Mouse (Mus musculus) neural tube, embryonic 11.5 days (tissue): ENCODE measurements around the gene Pcyox1. TPM values are rescaled to one million over a fixed set of nuclear protein-coding genes. Genes with fewer than 3 reads are reported as not detected.
A peak's percentile ranks its signal among the peaks of the same experiment; 100 is the strongest.

Source experiments
- ATAC-seq: fragments of 200-750 bp; cut with Nextera tagmentation; 2 replicates; pipeline ENCODE4 v1.8.0; 2017; ENCODE audit warnings: moderate number of reproducible peaks, mild to moderate bottlenecking, moderate TSS enrichment, moderate library complexity; ENCODE audit not compliant: insufficient read depth, low FRiP score, low TSS enrichment
- DNase-seq: peaks from one replicate; pipeline ENCODE4 v3.0.0-alpha.2; 2015; ENCODE audit warnings: low spot score
- H3K27ac ChIP-seq: fragments of 300-500 bp; sonication (generic); 2 replicates; pipeline ENCODE4 v1.5.1; 2014; ENCODE audit warnings: low read depth, mild to moderate bottlenecking, low read length
- H3K27me3 ChIP-seq: fragments of 300-500 bp; sonication (generic); 2 replicates; pipeline ENCODE4 v1.6.1; 2014; ENCODE audit warnings: mild to moderate bottlenecking, low read length, mixed read lengths; ENCODE audit not compliant: control insufficient read depth, insufficient read depth
- H3K36me3 ChIP-seq: fragments of 300-500 bp; sonication (generic); 2 replicates; pipeline ENCODE4 v1.6.1; 2014; ENCODE audit warnings: mild to moderate bottlenecking, low read length, moderate library complexity, mixed read lengths; ENCODE audit not compliant: control insufficient read depth, insufficient read depth
- H3K4me1 ChIP-seq: fragments of 300-500 bp; sonication (generic); 2 replicates; pipeline ENCODE4 v1.6.1; 2014; ENCODE audit warnings: low read length, mixed read lengths; ENCODE audit not compliant: control insufficient read depth, insufficient read depth
- H3K4me2 ChIP-seq: fragments of 300-500 bp; sonication (generic); 2 replicates; pipeline ENCODE4 v1.6.1; 2014; ENCODE audit warnings: low read depth, mild to moderate bottlenecking, moderate library complexity
- H3K4me3 ChIP-seq: fragments of 300-500 bp; sonication (generic); 2 replicates; pipeline ENCODE4 v1.5.1; 2014; ENCODE audit warnings: low read depth, low read length
- H3K9ac ChIP-seq: fragments of 300-500 bp; sonication (generic); 2 replicates; pipeline ENCODE4 v1.6.1; 2014; ENCODE audit warnings: mild to moderate bottlenecking, low read length
- H3K9me3 ChIP-seq: fragments of 300-500 bp; sonication (generic); 2 replicates; pipeline ENCODE4 v1.6.1; 2016; ENCODE audit warnings: low read length; ENCODE audit not compliant: control insufficient read depth
- WGBS: fragments of 180-500 bp; shearing (Covaris S2); extraction: QIAGEN DNeasy Blood & Tissue Kit; methylation state at CpG from one replicate; pipeline ENCODE4 v1.1.7; 2014; 5-methylcytosine and 5-hydroxymethylcytosine counted together
- polyA plus RNA-seq: library from polyadenylated mRNA; unstranded; fragments of >200 nt; fragmentation: Nextera tagmentation; extraction: Ambion mirVana; gene quantifications from 2 replicates; pipeline ENCODE4 v1.2.1, GENCODE M21; 2014

The Pcyox1 gene
- polyA plus RNA-seq, 1 experiment from 2014 or later: 105 TPM

DNA sequence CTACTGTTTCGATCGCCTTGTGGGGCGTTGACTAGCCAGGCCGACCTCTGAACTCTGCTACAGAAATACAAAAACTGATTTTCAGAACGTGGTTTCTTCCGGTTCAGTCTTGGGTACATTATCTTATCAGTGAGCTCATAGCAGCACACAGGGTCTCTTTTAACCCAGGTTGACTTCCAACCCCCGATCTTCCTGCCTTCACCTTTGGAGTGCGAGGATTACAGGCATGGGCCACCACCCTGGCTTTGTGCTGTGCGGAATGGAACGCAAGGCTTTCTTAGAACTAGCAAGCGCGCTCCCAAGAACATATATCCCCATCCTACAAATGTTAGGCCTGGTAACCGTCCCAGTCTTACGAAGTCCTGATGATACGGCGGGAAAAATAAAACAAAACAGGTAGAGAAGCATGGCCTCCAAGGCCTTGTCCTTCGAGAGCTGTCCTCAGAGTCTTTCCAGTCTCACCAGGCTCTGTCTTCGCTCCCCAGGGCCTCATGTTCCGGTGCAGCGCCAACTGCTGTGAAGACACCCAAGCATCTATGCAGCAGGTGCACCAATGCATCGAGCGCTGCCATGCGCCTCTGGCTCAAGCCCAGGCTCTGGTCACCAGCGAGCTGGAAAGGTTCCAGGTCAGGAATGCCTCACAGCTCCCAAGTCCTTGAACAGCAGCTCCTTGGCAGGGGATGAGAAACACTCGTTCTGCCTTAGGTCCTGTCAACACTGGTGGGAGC is 30.7 kb downstream of the Pcyox1 start:
- no peaks in the 10 kb centered on the region for H3K9me3 ChIP-seq
- no peaks in the 10 kb centered on the region for H3K36me3 ChIP-seq
- H3K27me3 ChIP-seq: no peaks in the 10 kb centered on the region
- peak overlapping the region; percentile 74 for H3K9ac ChIP-seq
- peak overlapping the region; percentile 71 for H3K4me2 ChIP-seq
- ATAC-seq (no peak), DNase-seq (no peak)
- no peak overlapping the region for H3K27ac ChIP-seq
- peak overlapping the region; percentile 60 for H3K4me3 ChIP-seq
- peaks cover 9% of the 10 kb centered on the region; the same call in 1 of the 2 replicates for H3K4me1 ChIP-seq
- WGBS: 49% methylated on average over 25 of the region's 25 CpGs

DNA sequence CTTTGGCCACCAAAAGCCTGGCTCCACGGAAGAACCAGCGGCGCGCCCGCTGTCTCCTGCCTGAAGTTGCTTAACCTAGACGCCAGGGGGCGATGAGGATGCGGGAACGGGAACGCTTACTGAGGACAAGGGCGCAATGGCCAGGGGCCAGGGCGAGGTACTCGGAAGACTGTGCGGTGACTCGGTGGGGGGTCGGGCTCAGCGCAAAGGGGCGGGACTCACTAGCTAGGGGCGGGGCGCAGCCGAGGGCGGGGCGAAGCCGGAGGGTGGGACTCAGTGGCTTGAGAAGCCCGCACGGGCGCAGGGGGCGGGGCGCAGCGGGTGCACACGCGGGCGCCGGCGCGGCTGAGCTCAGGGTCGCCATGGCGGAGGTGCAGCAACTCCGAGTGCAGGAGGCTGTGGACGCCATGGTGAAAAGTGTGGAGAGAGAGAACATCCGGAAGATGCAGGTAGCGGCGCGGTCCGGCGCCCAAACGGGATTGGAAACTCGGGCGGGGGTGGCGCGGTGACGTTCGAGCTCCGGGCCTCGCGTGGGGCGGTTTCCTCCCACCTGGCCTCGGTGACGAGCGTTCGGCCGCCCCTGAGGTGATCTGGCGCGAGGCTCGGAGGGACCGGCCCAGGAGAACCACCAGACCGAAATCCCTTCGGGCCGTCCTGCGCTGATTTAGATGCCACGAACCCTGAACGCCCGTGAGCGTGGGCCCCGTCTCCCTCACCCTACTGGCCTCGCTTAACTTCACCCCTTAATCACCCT is 31.4 kb downstream of the Pcyox1 start, which contains the start of gene Fam136a:
Gene Fam136a, plus strand, starts transcription at position 276 of the 754 bp plus-strand sequence.
- under 1% methylated on average over 72 of the region's 76 CpGs for WGBS
- peak within 1 kb of the TSS; percentile 94 for H3K4me2 ChIP-seq
- no peaks in the 10 kb centered on the region for H3K27me3 ChIP-seq
- no peaks in the 10 kb centered on the region for H3K9me3 ChIP-seq
- DNase-seq (peak; percentile 99), ATAC-seq (peak; percentile 92)
- H3K4me3 ChIP-seq: peak within 1 kb of the TSS; percentile 60
- H3K36me3 ChIP-seq: no peaks in the 10 kb centered on the region
- H3K4me1 ChIP-seq: peaks cover 5% of the 10 kb centered on the region; the same call in 1 of the 2 replicates
- no peak within 1 kb of the TSS for H3K27ac ChIP-seq
- peak within 1 kb of the TSS; percentile 74 for H3K9ac ChIP-seq

DNA sequence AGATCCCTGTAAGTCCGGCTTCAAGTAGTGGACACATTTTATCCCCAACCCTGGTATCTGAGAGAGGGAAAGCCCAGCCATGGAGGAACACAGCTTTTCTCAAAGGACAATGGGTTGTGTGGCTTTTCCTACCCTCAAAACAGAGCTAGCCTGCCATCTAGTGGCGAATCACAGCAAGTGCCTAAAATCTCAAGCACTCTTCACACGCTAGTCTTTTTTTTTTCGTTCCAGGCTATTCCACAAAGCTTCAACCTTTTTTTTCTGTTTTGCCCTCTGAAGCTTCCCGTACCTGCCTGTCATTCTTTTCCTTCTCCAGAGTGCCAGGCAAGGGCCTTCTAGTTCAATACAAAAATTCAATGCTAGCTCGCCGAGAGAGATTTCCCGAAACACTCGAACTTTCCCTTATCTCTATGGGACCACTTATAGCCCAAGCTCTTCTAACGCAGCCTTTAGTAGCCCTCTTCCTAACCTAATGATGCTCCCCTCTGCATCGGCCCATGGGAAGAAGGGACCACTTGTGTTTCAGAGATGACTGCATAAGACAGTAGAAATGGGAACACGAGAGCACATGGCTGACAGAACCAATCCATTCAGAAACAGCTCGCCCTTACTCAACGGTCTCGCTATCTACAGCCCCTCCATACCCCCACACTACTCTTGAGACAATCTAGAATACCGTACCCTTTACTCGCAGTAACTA is 32.4 kb downstream of the Pcyox1 start:
- 4% methylated on average over 17 of the region's 17 CpGs for WGBS
- ATAC-seq: peak; percentile 42

DNA sequence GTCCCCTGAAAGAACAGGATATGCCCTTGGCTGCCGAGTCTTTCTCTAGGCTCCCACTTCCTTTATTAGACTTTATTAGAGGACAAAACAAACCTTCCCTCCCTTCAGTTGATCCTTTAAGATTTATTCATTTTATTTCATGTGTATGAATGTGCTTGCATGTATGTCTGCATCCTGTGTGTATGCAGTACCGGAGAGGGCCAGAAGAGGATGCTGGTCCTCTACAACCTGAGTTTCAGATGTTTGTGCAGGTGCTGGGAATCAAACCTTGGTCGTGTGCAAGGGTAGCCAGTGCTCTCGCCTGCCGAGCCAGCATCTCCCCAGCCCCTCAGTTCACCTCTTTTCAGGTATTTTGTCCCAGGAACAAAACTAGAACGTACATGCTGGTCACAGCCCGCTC is 35.6 kb downstream of the Pcyox1 start:
- no peaks in the 10 kb centered on the region for H3K36me3 ChIP-seq
- H3K27ac ChIP-seq: no peak overlapping the region
- H3K4me1 ChIP-seq: no peaks in the 10 kb centered on the region
- DNase-seq: no peak
- no peak overlapping the region for H3K4me3 ChIP-seq
- no peak for ATAC-seq
- H3K9me3 ChIP-seq: no peaks in the 10 kb centered on the region
- no peaks in the 10 kb centered on the region for H3K27me3 ChIP-seq
- no peak overlapping the region for H3K4me2 ChIP-seq
- no peak overlapping the region for H3K9ac ChIP-seq
- 91% methylated on average over 7 of the region's 7 CpGs for WGBS

More for the DNA sequence above, 32.4 kb downstream of the Pcyox1 start:
- DNase-seq: peak; percentile 81
- Histone ChIP-seq H3K36me3 (no peaks in the 10 kb centered on the region), H3K4me2 (peak overlapping the region; percentile 94), H3K9me3 (no peaks in the 10 kb centered on the region), H3K9ac (peak overlapping the region; percentile 73), H3K27me3 (no peaks in the 10 kb centered on the region), H3K4me1 (0 out of 2 replicates have a peak, but pooled peaks cover 3% of the 10 kb centered on the region), H3K4me3 (peak overlapping the region; percentile 60), H3K27ac (no peak overlapping the region)

DNA sequence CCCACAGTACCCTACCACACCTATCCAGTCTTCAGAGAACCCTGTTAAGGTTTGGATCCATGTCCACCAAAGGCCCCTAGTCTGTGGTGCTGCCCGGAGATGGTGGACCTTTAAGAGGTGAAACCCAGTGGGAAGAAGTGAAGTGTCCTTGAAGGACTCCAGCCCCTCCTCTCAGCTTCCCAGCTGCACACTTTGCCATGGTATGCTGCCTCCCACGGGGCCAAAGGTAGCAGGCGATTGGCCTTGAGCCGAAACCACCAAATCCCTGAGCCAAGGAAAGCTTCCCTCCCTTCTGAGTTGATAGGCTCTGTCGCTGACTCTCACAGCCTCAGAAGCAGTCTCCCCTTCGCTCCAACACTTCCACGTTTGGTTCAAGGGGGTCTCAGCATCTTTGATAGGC is 36.3 kb downstream of the Pcyox1 start:
- ATAC-seq (no peak), DNase-seq (no peak)
- H3K9ac ChIP-seq: no peak overlapping the region
- H3K9me3 ChIP-seq: no peaks in the 10 kb centered on the region
- H3K27ac ChIP-seq: no peak overlapping the region
- no peaks in the 10 kb centered on the region for H3K36me3 ChIP-seq
- no peak overlapping the region for H3K4me3 ChIP-seq
- no peaks in the 10 kb centered on the region for H3K27me3 ChIP-seq
- no peaks in the 10 kb centered on the region for H3K4me1 ChIP-seq
- 63% methylated on average over 7 of the region's 7 CpGs for WGBS
- H3K4me2 ChIP-seq: no peak overlapping the region

DNA sequence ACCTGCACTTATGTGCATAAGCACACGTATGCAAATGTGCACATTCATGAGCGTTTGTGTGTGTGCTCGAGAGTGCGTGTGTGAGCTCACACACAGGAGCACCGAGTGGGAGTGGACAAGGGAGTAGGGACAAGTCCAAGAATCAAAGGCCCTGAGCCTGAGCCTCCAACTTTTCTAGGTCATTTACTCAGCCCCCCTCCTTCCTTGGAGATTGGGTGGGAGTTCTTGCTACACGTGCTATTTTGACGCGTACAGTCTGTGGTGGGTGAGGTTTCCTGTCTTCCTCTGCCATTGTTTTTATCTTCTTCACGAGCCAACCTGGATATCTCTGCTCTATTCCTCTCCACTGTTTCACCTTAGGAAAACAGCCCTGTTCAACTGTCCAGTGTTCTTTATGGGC is 40.0 kb downstream of the Pcyox1 start:
- Histone ChIP-seq H3K27me3 (no peaks in the 10 kb centered on the region), H3K4me3 (no peak overlapping the region), H3K4me1 (no peaks in the 10 kb centered on the region), H3K4me2 (no peak overlapping the region), H3K36me3 (no peaks in the 10 kb centered on the region), H3K9ac (no peak overlapping the region), H3K9me3 (no peaks in the 10 kb centered on the region), H3K27ac (no peak overlapping the region)
- DNase-seq (no peak), ATAC-seq (no peak)
- 85% methylated on average over 9 of the region's 9 CpGs for WGBS

DNA sequence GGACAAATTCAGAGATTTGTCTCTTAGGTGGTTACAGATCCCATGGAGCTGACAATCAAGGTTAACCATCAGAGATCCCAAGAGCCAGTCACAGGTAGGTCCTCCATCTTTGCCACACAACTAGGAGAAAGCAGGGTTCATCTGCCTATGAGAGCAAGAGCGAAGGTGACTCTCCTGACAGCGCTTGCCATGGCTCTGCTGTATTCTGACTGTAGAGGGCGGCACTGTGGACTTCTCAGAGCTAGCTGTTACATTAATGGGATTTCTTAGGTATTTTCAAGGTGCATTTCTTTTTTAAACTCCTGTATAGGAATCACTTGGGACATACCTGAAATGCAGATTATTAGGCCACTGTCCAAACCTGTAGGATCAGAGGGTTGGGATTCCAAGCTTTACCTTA is 42.0 kb downstream of the Pcyox1 start:
- WGBS: 57% methylated on average over 3 of the region's 3 CpGs
- no peak overlapping the region for H3K27ac ChIP-seq
- H3K4me1 ChIP-seq: no peaks in the 10 kb centered on the region
- ATAC-seq (no peak), DNase-seq (no peak)
- H3K9ac ChIP-seq: no peak overlapping the region
- no peaks in the 10 kb centered on the region for H3K9me3 ChIP-seq
- no peak overlapping the region for H3K4me3 ChIP-seq
- no peaks in the 10 kb centered on the region for H3K27me3 ChIP-seq
- no peaks in the 10 kb centered on the region for H3K36me3 ChIP-seq
- no peak overlapping the region for H3K4me2 ChIP-seq

DNA sequence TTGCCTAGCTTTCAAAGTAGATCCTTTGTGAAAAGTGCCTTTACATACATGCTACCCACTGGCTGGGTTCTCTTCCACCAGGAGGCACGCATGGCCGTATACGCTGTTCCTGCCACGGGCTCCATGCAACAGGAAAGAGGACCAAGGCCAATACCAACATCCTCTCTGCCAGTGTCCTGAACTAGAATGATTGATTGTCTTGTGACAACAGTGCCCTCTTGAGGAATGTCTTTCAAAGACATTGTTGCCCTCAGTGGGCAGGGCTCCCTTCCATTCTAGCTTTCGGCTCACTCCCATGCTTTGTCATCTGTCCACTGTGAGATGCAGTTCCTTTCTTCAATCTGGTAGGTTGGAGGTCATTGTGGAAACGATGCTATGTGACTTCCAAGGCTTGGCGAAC is 47.7 kb downstream of the Pcyox1 start:
- Histone ChIP-seq H3K4me1 (no peaks in the 10 kb centered on the region), H3K9me3 (no peaks in the 10 kb centered on the region), H3K27ac (no peak overlapping the region), H3K36me3 (no peaks in the 10 kb centered on the region), H3K9ac (no peak overlapping the region), H3K27me3 (no peaks in the 10 kb centered on the region), H3K4me3 (no peak overlapping the region), H3K4me2 (no peak overlapping the region)
- ATAC-seq (no peak), DNase-seq (no peak)
- 69% methylated on average over 7 of the region's 7 CpGs for WGBS
